Mouse (Mus musculus) CH12.LX (cell line): ENCODE measurements at regions not wholly inside any gene's neighbourhood (a gene's known extent, or its start where the extent isn't known, plus 50 kb on each side); places are given as distances from the start of the nearest gene placed in this dataset.

Experiments used
- DNase-seq: peaks from one replicate; pipeline ENCODE4 v3.0.0-alpha.2; 2013; ENCODE audit errors: extremely low read depth
- H3K27ac ChIP-seq: 2 replicates; pipeline ENCODE4 v1.5.1; 2012; ENCODE audit warnings: low read depth, mild to moderate bottlenecking, control low read depth, moderate library complexity; ENCODE audit not compliant: insufficient read depth
- H3K27me3 ChIP-seq: replicated peaks from 2 replicates; pipeline ENCODE3; 2012; ENCODE audit warnings: inconsistent platforms
- H3K36me3 ChIP-seq, 2 experiments: replicated peaks in 1 of 2; 2 replicates each; pipeline versions ENCODE3 to v1.6.1; 2012; ENCODE audit warnings: inconsistent platforms in 1 of 2, low read length in 1 of 2, mild to moderate bottlenecking in 1 of 2, mixed read lengths in 1 of 2, moderate library complexity in 1 of 2; ENCODE audit not compliant: control insufficient read depth in 1 of 2, insufficient read depth in 1 of 2
- H3K4me1 ChIP-seq, 2 experiments: 2 replicates each; pipeline ENCODE4 v1.6.1; 2012; ENCODE audit warnings: inconsistent platforms in 1 of 2, moderate library complexity in 1 of 2; ENCODE audit not compliant: insufficient read depth in 2 of 2, control insufficient read depth in 1 of 2
- H3K4me2 ChIP-seq: 2 replicates; pipeline ENCODE4 v1.6.1; 2012; ENCODE audit warnings: low read depth, mild to moderate bottlenecking, control low read depth; ENCODE audit not compliant: poor library complexity, insufficient read depth, severe bottlenecking
- H3K4me3 ChIP-seq, 3 experiments: fragments of 150-350 bp in 1 of 3; sonication (generic) in 1 of 3; replicated peaks in 1 of 3; 2 replicates each; pipeline versions ENCODE3 to v1.5.1; 2011 to 2012; ENCODE audit warnings: low read depth in 2 of 3, low read length in 2 of 3, mild to moderate bottlenecking in 2 of 3, moderate library complexity in 2 of 3, control low read depth in 1 of 3, improper control_type of control experiment in 1 of 3, inconsistent platforms in 1 of 3, mixed read lengths in 1 of 3; ENCODE audit not compliant: poor library complexity in 1 of 3
- H3K79me2 ChIP-seq: replicated peaks from 2 replicates; pipeline ENCODE4 v1.6.1; 2012; ENCODE audit warnings: mild to moderate bottlenecking, moderate library complexity; ENCODE audit not compliant: control insufficient read depth, poor library complexity, insufficient read depth, severe bottlenecking; ENCODE audit errors: extremely low read depth
- H3K9ac ChIP-seq: 2 replicates; pipeline ENCODE4 v1.6.1; 2012; ENCODE audit warnings: low read depth, mild to moderate bottlenecking, control low read depth, moderate library complexity; ENCODE audit not compliant: insufficient read depth
- H3K9me3 ChIP-seq: replicated peaks from 2 replicates; pipeline ENCODE3; 2012; ENCODE audit warnings: low read length, inconsistent platforms, mixed read lengths
- CHD1 ChIP-seq: IDR thresholded peaks from 2 replicates; pipeline ENCODE4 v1.6.1; 2012; ENCODE audit warnings: low read depth, low read length, improper control_type of control experiment, inconsistent platforms
- CHD2 ChIP-seq: IDR thresholded peaks from 2 replicates; pipeline ENCODE4 v1.6.1; 2011; ENCODE audit warnings: low read length, improper control_type of control experiment
- E2F4 ChIP-seq: IDR thresholded peaks from 2 replicates; pipeline ENCODE4 v1.6.1; 2011; ENCODE audit warnings: low read depth, low read length, improper control_type of control experiment; ENCODE audit not compliant: insufficient replicate concordance
- ELF1 ChIP-seq: IDR thresholded peaks from 2 replicates; pipeline ENCODE4 v1.6.1; 2014; ENCODE audit warnings: low read depth, mild to moderate bottlenecking, inconsistent platforms, low read length, improper control_type of control experiment
- EP300 ChIP-seq: IDR thresholded peaks from 2 replicates; pipeline ENCODE4 v1.6.1; 2011; ENCODE audit warnings: low read length, improper control_type of control experiment
- ETS1 ChIP-seq: conservative IDR thresholded peaks from 2 replicates; pipeline ENCODE4 v1.6.1; 2012; ENCODE audit warnings: low read depth, mild to moderate bottlenecking, inconsistent platforms, low read length, improper control_type of control experiment, moderate library complexity
- GABPA ChIP-seq: IDR thresholded peaks from 2 replicates; pipeline ENCODE4 v1.6.1; 2012; ENCODE audit warnings: low read depth, low read length, improper control_type of control experiment, inconsistent platforms; ENCODE audit not compliant: insufficient replicate concordance
- HCFC1 ChIP-seq: IDR thresholded peaks from 2 replicates; pipeline ENCODE4 v1.6.1; 2012; ENCODE audit warnings: low read depth, mild to moderate bottlenecking, inconsistent platforms, low read length, improper control_type of control experiment
- IRF4 ChIP-seq: IDR thresholded peaks from 2 replicates; pipeline ENCODE4 v1.6.1; 2014; ENCODE audit warnings: low read depth, mild to moderate bottlenecking, inconsistent platforms, low read length, improper control_type of control experiment
- JUND ChIP-seq: conservative IDR thresholded peaks from 2 replicates; pipeline ENCODE4 v1.6.1; 2011; ENCODE audit warnings: low read depth, low read length, improper control_type of control experiment
- MAZ ChIP-seq: IDR thresholded peaks from 2 replicates; pipeline ENCODE4 v1.6.1; 2012; ENCODE audit warnings: low read depth, mild to moderate bottlenecking, inconsistent platforms, low read length, improper control_type of control experiment, moderate library complexity
- MEF2A ChIP-seq: IDR thresholded peaks from 2 replicates; pipeline ENCODE4 v1.6.1; 2014; ENCODE audit warnings: low read depth, mild to moderate bottlenecking, inconsistent platforms, low read length, improper control_type of control experiment, borderline replicate concordance
- MXI1 ChIP-seq: IDR thresholded peaks from 2 replicates; pipeline ENCODE4 v1.6.1; 2011; ENCODE audit warnings: mild to moderate bottlenecking, low read depth, low read length, improper control_type of control experiment
- MYC ChIP-seq: IDR thresholded peaks from 2 replicates; pipeline ENCODE4 v1.6.1; 2011; ENCODE audit warnings: low read depth, mild to moderate bottlenecking, improper control_type of control experiment, low read length
- NELFE ChIP-seq: IDR thresholded peaks from 2 replicates; pipeline ENCODE4 v1.6.1; 2011; ENCODE audit warnings: low read depth, low read length, improper control_type of control experiment
- NRF1 ChIP-seq: IDR thresholded peaks from 2 replicates; pipeline ENCODE4 v1.6.1; 2014; ENCODE audit warnings: low read depth, mild to moderate bottlenecking, inconsistent platforms, low read length, improper control_type of control experiment, moderate library complexity
- POLR2A ChIP-seq: IDR thresholded peaks from 2 replicates; pipeline ENCODE4 v1.6.1; 2011; ENCODE audit warnings: low read depth, mild to moderate bottlenecking, improper control_type of control experiment, low read length
- POLR2AphosphoS2 ChIP-seq: IDR thresholded peaks from 2 replicates; pipeline ENCODE4 v1.6.1; 2011; ENCODE audit warnings: low read depth, low read length, improper control_type of control experiment
- RAD21 ChIP-seq: IDR thresholded peaks from 2 replicates; pipeline ENCODE4 v1.6.1; 2011; ENCODE audit warnings: low read depth, mild to moderate bottlenecking, low read length, improper control_type of control experiment, moderate library complexity
- SMC3 ChIP-seq: IDR thresholded peaks from 2 replicates; pipeline ENCODE4 v1.6.1; 2011; ENCODE audit warnings: low read depth, low read length, improper control_type of control experiment
- TCF12 ChIP-seq: IDR thresholded peaks from 2 replicates; pipeline ENCODE4 v1.6.1; 2014; ENCODE audit warnings: low read depth, mild to moderate bottlenecking, inconsistent platforms, low read length, improper control_type of control experiment
- UBTF ChIP-seq: IDR thresholded peaks from 2 replicates; pipeline ENCODE4 v1.6.1; 2012; ENCODE audit warnings: low read depth, mild to moderate bottlenecking, inconsistent platforms, low read length, improper control_type of control experiment, moderate library complexity
- USF1 ChIP-seq: IDR thresholded peaks from 2 replicates; pipeline ENCODE4 v1.6.1; 2014; ENCODE audit warnings: low read depth, mild to moderate bottlenecking, inconsistent platforms, low read length, improper control_type of control experiment
- USF2 ChIP-seq: conservative IDR thresholded peaks from 2 replicates; pipeline ENCODE4 v1.6.1; 2011; ENCODE audit warnings: low read depth, low read length, improper control_type of control experiment
- ZC3H11A ChIP-seq: IDR thresholded peaks from 2 replicates; pipeline ENCODE4 v1.6.1; 2012; ENCODE audit warnings: low read depth, mild to moderate bottlenecking, inconsistent platforms, low read length, improper control_type of control experiment
- ZKSCAN1 ChIP-seq: IDR thresholded peaks from 2 replicates; pipeline ENCODE4 v1.6.1; 2012; ENCODE audit warnings: low read depth, inconsistent platforms, low read length, improper control_type of control experiment, borderline replicate concordance
- ZMIZ1 ChIP-seq: IDR thresholded peaks from 2 replicates; pipeline ENCODE4 v1.6.1; 2012; ENCODE audit warnings: low read depth, mild to moderate bottlenecking, inconsistent platforms, low read length, improper control_type of control experiment
- dilution Hi-C: fragments of 300-500 bp; cut with MboI; formaldehyde crosslinking; loops from 2 replicates; pipeline ENCODE4 v1.14.3; 2020; ENCODE audit warnings: low sequenced_read_pairs; ENCODE audit not compliant: extremely low pct_unique_long_range_greater_than_20kb, extremely low pct_ligation_motif_present
- in situ Hi-C: fragments of 300-500 bp; cut with MboI; formaldehyde crosslinking; loops from 3 replicates; pipeline ENCODE4 v1.14.3; 2019; ENCODE audit warnings: low sequenced_read_pairs, low pct_ligation_motif_present, low pct_unique_long_range_greater_than_20kb, mixed read lengths

DNA sequence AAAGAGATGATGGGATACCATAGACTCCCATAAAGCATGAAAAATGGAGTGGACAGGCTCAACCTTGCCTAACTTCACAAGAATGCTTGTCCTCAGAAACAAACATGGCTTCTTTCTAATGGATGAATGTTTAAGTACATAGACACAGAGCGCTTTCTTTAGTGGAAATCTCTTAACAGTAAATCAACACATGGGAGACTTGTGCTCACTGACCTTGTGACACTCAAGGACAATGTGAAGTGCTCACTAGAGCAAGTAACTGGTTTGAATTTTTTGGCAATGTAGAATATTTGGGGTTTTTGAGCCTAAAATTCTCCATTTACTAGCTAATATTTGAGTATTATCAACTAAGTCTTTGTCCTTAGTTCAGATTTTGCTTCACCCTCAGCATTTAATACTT lies 88.0 kb downstream of the Tent5c start:
- dilution Hi-C loops, result no loop called here
- in situ Hi-C loops, result loop anchor here (25.0 kb wide), 1 partner anchor 286 kb away; the partner anchor contains the start of gene Man1a2
- Histone ChIP-seq H3K9me3 (no peaks in the 10 kb centered on the region), H3K4me2 (no peak overlapping the region), H3K36me3 (no peaks in the 10 kb centered on the region), H3K27ac (no peak overlapping the region), H3K4me3 (no peak overlapping the region), H3K9ac (no peak overlapping the region), H3K4me1 (no peaks in the 10 kb centered on the region), H3K27me3 (no peaks in the 10 kb centered on the region), H3K79me2 (no peaks in the 10 kb centered on the region)
- TF ChIP-seq CHD2 (no peak), ZMIZ1 (no peak), ZKSCAN1 (no peak), GABPA (no peak), RAD21 (no peak), JUND (no peak), TCF12 (no peak), IRF4 (no peak), MYC (no peak), ELF1 (no peak), ZC3H11A (no peak), USF1 (no peak)
- no peak for DNase-seq

- H3K27me3 ChIP-seq, result no peaks in the 10 kb centered on the region
- H3K9me3 ChIP-seq, result no peaks in the 10 kb centered on the region
- TF ChIP-seq CHD1, result no peak
- TF ChIP-seq MXI1, result no peak
- no peak for TF ChIP-seq USF2
- TF ChIP-seq ETS1, result no peak
- no peak for TF ChIP-seq IRF4
- no peak for TF ChIP-seq E2F4
- TF ChIP-seq MEF2A, result no peak
- no peak for TF ChIP-seq EP300
- TF ChIP-seq POLR2A, result no peak
- no peak for TF ChIP-seq POLR2AphosphoS2
- TF ChIP-seq HCFC1, result no peak
- no peak for TF ChIP-seq TCF12
- TF ChIP-seq NELFE, result no peak
- no peak for TF ChIP-seq ZMIZ1
- no peak for TF ChIP-seq MAZ
- TF ChIP-seq ELF1, result no peak
- no peak for TF ChIP-seq UBTF
- no peak for TF ChIP-seq NRF1
- TF ChIP-seq SMC3, result no peak
- peaks cover 2 to 17% of the 10 kb centered on the region in 2 experiments; a peak in 3 of 4 replicates for H3K4me1 ChIP-seq
- H3K79me2 ChIP-seq, result no peaks in the 10 kb centered on the region
- H3K4me2 ChIP-seq, result no peak overlapping the region
- DNase-seq, result no peak
- in situ Hi-C loops (no loop called here), dilution Hi-C loops (no loop called here)
- H3K36me3 ChIP-seq, result no peaks in the 10 kb centered on the region
- H3K9ac ChIP-seq, result no peak overlapping the region
- H3K27ac ChIP-seq, result no peak overlapping the region
- no peak overlapping the region for H3K4me3 ChIP-seq
Observed at GRCm38 (mm10) chr3:100397491-100397890, 91.6 kb downstream of the Tent5c start.
